Mouse (Mus musculus) 416B (cell line): ENCODE measurements at regions not wholly inside any gene's neighbourhood (a gene's known extent, or its start where the extent isn't known, plus 50 kb on each side); places are given as distances from the start of the nearest gene placed in this dataset.

Experiments
- DNase-seq: peaks from one replicate; pipeline ENCODE4 v3.0.0; 2011; ENCODE audit warnings: low read depth

DNA sequence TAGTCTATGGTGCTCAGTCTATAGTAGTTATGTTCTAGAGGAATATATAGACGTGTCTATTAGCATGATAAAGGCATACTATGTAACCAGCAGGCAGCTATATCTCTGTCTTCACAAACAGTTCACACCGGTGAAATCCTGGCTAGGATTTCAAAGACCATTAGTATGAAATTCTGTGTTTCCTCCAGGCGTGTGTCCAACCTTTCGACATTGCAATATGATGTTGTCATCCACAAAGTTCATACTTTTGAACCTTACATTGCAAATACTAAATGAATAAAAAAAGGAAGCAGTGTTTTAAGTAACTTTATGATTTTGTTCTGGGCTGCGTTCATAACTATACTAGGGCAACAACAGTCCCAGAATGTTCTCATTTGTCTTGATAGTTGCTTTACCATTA lies 95.2 kb upstream of the Cpeb2 start:
- no peak for DNase-seq

DNA sequence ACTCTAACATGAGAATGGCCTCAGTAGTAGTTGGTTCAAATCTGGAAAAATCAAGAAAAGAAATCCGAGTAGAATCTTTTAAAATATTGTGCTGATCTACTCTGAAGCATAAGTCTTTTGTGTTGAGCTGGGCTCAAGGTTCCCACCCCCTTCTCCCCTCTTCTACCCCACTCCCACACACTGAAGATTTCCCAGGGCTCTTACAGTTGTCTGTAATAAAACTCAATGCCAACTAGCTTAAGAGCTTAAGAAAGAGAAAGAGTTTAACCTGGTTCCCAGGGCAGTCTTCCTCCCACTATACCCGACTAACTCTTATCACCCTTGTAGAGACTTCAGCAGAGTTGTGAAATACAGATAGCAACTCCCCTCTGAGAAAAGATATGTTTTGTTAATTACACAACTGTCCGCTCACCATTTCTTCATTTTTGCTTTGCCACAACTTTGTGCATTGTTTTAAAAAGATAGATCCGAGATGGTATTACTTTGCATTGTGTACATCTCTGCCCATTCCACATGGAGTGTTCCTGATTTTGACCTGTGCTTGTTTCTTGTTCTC lies 94.0 kb upstream of the Cpeb2 start:
- DNase-seq = peak; percentile 44

DNA sequence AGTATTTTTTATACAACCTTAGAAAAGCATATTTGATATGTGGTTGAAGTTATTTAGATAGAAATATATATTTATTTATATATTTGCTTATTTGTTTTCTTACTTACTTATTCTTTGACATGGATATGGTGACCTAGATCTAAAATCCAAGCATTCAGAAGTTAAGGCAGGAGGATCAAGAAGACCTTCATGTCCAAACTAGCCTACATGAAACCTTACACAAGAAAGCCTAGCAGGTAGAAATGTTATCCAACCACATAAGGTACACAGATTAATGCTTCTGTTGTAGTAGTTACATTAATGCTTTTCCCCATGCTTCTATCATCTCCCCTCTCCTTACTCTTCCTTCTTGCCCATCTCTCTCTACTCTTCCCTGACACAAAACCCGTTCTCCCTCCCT lies 93.2 kb upstream of the Cpeb2 start:
- DNase-seq = no peak

DNA sequence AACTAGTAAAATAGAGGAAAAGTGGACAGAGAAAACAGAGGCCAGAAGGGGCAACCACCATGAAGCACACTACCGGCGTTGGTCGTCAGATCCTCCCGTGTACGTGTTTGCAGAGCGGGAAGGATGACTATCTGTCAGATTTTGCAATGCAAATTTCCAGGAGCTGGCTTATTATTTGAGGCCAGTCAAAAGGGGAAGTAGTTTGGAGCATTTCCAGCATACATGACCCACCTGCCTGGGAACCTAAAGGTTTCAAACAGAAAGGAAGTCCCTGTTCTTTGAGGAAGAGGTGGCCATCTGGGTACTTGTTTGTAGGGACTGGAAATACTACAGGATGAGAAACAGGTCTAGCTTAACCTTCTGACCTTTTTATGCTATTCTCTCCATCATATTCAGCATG lies 87.0 kb upstream of the Cpeb2 start:
- peak; percentile 49 for DNase-seq

DNA sequence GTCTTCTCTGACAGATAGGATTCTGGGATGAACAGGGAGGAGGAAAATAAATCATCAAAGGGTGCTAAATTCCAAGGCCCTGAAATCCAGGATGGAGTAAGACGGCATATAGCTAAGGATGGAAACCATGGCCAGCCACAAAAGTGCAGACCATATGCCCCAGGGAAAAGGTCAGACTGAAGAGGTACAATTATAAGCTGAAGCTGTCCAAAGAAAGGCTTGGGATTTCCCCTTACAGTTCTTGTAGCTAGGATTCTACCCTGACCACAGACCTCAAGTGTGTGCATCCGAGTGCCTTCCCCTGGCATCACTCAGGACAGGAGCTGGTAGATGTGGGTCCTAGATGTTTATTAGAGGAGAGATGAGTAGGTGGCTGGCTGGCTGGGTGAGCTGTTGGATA lies 86.0 kb upstream of the Cpeb2 start:
- DNase-seq = no peak

DNA sequence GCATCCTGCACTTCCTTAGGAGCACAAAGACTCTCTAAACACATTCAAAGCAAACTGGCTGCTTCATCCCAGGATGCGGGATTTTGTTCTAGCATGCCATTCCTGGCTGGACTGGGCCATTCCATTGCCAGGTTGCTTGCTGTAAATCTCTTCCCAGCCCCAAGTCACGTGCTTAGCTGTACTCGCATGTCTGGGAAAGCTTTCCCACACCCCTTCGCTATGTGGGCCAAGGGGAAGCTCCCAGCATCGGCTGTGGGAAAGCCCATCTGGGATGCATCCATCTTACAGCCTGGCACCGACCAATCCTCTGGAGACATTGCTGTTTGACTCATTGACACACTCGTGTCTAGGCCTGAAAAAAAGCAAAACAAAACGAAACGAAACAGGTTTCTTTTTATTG lies 84.5 kb upstream of the Cpeb2 start:
- no peak for DNase-seq

DNA sequence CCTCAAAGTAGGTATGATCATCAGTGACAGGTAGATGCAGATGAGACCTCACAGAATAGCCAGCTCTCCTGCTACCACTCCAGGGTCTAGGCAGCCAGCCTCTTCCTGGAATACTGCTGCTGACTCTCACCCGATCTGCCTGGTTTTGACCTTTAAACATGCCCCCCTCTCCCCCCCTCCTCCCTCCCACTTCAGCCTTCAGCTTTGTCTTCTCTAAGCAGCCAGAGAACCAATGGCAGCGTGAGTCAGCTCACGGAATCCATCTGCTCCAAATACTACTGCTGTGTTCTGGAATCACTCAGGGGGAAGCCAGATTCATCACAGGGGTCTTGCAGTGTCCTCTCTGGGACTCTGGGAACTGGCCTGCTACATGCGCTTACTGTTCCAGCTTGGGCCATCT lies 83.4 kb upstream of the Cpeb2 start:
- no peak for DNase-seq

DNA sequence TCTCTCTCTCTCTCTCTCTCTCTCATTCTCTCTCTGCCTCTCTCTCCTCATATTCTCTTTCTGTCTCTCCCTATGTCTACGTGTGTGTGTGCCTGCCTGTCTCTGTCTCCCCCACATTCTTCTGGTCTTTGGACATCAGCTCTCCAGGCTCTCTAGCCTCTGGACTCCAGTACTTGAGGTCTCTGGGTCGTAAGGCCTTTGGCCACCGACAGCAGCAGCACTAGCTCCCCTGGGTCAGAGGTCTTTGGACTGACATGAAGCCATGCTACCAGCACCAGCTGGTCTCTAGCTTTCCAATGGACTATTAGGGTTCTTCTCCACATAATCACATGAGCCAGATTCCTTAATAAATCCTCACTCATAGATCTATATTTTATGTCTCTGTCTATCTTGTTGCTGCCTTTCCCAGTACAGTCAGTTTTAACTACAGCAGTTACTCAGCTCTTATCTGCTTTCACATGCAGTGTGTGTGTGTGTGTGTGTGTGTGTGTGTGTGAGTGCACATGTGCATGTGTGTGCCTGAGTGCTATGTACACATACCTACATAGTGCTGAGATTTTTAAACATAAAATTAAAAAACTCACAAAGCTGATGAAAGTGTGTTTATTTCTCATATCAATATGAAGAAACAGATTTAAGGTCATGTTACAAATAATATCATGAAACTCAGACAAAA lies 81.7 kb upstream of the Cpeb2 start:
- DNase-seq = no peak

DNA sequence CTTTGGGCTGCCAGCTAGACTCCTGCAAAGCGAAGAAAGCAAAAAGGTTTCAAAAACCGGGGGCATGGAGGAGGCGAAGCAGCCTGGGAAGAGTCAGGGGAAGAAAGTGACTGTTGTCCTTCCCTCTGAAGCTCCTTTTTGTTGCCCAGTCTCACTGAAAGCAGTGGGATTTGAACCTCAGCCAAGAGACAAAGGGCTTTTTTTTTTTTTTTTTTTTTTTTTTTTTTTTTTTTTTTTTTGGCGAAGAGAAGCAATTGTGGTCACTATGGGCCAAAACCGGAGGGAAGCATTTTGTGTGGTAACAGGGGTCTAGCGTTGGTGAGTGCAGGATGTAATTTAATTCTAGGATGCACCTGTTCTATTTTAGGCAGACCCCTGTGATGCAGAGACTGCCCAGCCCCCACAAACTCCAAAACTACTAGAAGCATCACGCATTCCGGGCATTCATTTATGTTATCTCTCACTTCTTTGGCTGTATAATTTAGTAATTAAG lies 80.8 kb upstream of the Cpeb2 start:
- DNase-seq = peak; percentile 85

DNA sequence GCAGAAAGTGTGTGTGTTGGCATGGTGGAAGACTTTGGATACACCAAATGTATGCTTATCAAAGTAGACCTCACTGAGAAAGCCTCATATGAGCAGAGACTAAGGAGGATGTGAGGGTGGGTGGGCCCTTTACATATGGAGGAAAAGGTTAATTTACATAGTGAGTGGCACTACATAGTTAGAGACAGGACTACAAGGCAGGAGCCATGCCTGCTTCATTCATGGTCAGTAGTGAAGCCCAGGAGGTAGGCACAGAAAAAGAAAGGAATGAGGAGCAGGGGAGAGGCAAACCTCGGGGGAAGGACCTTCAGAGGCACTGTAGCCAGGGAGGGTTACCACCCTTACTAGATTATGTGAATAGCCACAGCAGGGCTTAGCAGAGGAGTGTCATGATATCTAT lies 80.1 kb upstream of the Cpeb2 start:
- DNase-seq = no peak

DNA sequence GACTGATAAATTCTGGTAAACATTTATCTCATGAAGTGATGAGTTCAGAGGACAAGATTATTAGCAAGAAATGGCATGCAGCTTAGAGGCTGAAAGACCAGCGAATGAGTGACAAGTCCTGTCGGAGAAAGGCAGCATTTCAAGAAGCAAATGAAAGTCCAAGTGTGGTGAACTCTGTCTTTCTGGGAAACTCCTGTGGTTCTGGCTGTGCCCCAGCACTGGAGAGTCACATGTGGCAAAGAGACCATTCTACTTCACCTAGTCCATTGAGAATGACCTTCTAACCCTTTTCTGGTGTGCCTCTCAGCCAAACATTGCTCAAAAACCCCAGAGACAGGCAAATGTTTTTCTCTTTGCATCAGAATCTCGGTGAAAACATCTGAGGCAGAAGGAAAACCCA lies 76.2 kb upstream of the Cpeb2 start:
- no peak for DNase-seq

DNA sequence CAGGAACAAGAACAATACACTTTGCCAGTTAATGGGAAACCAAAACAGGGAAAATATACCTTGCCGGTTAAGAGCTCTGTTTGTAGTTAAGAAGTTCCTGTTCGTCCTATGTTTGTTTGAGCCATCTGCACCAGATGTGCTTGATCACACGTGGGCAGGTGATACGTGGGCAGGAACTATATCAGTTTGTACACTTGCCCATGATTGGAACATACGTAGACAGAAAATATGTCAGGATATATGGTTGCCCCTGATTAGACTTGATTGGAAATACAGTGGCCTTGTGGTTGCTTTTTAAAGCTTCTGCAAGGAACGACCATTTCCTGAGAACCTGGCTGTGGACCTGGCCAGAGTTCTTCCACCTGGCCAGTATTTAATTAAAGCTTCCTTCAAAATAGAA lies 72.8 kb upstream of the Cpeb2 start:
- DNase-seq = peak; percentile 83

DNA sequence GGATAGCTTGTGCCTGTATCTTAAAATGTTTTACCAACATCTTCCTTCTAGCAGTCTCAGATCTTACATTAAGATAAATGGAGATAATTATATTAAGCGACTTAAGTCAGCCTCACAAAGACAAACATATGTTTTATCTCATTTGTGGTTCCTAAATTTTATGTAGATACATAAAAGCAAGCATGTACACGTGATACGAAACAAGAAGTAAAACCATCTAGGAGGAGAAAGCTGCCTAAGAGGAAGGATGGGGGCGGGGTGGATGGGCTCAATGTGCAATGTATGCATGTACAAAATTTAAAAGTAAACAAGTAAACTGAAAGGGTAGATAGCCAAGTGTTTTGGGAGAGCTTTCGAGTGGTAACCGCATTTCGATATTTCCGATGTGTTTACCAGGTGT lies 51.5 kb upstream of the Cpeb2 start:
- no peak for DNase-seq
